Mouse (Mus musculus) B cell, adult (primary cell): ENCODE results near the gene Olfr318. TPM values are rescaled to one million over a fixed set of nuclear protein-coding genes. Genes with fewer than 3 reads are reported as not detected.

Experiments
- total RNA-seq: library from RNA; stranded (reverse); gene quantifications from 4 replicates; pipeline ENCODE4 v1.2.4, GENCODE M21; 2023; ENCODE audit not compliant: inconsistent age

Gene Olfr318
- 0.58 to 0.96 TPM (median 0.68 TPM) in 4 replicates for total RNA-seq

DNA sequence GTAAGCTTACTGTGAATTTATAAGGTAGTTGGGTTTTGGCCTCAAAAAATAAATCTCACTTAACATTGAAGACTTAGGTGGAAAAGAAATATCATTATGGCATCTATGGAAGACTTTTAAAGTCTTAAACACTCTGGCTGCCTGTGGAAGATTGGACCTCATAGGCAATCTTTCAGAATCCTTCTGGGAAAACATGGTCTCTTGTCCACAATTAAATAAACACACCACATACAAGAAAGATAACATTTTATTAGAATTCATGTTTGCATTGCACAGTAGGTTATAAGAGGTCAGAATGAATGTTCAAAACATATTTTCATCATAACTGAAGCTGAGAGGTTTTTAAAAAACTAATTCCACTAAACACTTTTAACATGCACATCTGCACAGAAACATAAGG, at the start of gene Olfr318:
Olfr318 (minus strand) TSS at position 101 of the 400 bp plus-strand sequence.

DNA sequence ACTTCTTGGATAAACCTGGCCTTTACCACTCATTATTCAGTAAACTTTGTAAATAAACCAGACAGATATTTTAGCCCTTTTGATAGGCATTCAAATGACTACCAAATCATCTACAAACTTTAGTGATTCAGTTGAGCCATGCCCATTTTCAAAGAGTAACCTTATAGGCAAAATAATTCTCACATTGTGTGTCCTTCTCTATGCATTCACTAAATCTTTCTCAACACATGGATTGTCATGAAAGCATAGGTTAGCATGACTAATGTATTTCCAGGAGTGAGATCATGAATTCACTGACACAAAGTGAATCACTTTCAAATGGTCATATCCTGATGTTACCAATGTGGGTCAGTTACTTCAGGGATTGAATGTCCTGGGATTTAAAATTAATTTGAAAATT, 49.1 kb upstream of the Olfr318 start, which contains the start of gene Olfr315:
Olfr315 (plus strand) TSS at position 301 of the 400 bp plus-strand sequence.

DNA sequence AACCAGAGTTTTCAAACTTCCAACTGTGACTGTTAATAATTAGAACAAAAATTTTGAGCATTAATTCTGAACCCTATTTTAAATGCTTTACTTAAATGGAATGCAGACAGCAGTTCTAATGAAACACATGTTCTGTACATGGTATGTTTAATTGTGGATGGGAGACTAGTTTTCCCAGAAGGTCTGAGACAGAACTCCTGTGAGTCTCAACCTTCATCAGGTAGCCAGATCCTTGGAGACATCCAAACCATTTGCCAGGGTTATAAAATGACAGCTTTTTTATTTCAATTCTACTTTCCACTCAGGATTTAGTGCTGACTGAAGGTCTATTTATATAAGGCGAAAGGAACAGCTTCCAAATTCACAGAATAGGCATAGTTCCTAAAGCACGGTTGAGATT, 28.6 kb upstream of the Olfr318 start, which contains the start of gene Olfr316:
Olfr316 (plus strand) TSS at position 301 of the 400 bp plus-strand sequence.

DNA sequence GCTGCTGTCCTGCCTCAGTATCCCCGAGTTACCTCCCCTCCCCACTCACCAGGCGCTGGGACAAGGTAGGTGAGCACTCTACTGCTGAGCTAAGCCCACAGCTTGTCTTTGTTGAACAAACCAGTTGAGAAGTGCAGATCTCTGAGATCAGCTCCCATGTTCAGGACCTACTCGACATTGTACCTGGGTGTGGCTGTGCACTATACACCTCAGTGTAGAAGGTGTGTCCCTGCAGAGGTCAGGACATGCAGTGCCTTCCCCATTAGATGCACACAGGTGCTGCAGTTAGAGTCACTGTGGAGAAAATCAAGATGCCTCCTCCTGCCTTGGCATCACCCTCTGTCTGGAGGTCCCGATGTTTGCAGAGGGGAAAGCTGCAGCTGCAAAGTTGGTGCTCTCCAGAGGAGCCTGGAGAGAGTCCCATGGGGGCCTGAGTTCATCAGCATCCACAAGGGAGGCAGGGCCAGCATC, 15.0 kb upstream of the Olfr318 start, which contains the start of gene Olfr317:
Olfr317 (minus strand) TSS at position 421 of the 471 bp plus-strand sequence.

DNA sequence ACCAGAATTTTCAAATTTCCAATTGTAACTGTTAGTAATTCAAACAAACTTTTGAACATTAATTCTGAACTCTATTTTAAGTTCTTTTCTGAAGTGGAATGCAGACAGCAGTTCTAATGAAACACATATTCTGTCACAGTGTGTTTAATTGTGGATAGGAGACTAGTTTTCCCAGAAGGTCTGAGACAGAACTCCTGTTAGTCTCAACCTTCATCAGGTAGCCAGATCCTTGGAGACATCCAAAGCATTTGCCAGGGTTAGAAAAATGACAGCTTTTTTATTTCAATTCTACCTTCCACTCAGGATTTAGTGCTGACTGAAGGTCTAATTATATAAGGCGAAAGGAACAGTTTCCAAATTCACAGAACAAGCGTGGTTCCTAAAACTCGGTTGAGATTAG, 25.0 kb downstream of the Olfr318 start, which contains the start of gene Olfr319:
Olfr319 (plus strand) TSS at position 301 of the 400 bp plus-strand sequence.

DNA sequence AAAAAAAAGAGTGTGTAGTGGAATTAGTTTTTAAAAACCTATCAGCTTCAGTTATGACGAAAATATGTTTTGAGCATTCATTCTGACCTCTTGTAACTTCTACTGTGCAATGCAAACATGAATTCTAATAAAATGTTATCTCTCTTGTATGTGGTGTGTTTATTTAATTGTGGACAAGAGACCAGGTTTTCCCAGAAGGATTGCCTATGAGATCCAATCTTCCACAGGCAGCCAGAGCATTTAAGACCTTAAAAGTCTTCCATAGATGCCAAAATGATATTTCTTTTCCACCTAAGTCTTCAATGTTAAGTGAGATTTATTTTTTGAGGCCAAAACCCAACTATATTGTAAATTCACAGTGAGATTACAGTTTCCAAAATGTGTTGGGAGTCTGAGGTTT, 43.0 kb downstream of the Olfr318 start, which contains the start of gene Olfr320:
Olfr320 (plus strand) TSS at position 301 of the 400 bp plus-strand sequence.

Other genes starting within 250 kb of the Olfr318 start
- not detected in 4 replicates for gene Olfr332, start 231.5 kb downstream of the Olfr318 start, total RNA-seq
- not detected in 4 replicates for gene Olfr331, start 221.4 kb downstream of the Olfr318 start, total RNA-seq
- gene Olfr330, start 189.2 kb downstream of the Olfr318 start, total RNA-seq: not detected in 4 replicates
- gene Olfr329-ps, start 177.6 kb downstream of the Olfr318 start, total RNA-seq: not detected in 4 replicates
- 0.19 TPM in 1 of 4 replicates, not detected in the others for gene Olfr328, start 168.4 kb downstream of the Olfr318 start, total RNA-seq
- not detected in 4 replicates for gene Olfr224, start 153.5 kb downstream of the Olfr318 start, total RNA-seq
- not detected in 4 replicates for gene Olfr325, start 146.3 kb downstream of the Olfr318 start, total RNA-seq
- not detected in 4 replicates for gene Olfr324, start 128.9 kb downstream of the Olfr318 start, total RNA-seq
- gene 2210407C18Rik, start 107.9 kb downstream of the Olfr318 start, total RNA-seq: not detected in 4 replicates
- not detected in 4 replicates for gene Olfr323, start 93.5 kb downstream of the Olfr318 start, total RNA-seq
- gene Trim58, start 83.5 kb downstream of the Olfr318 start, total RNA-seq: not detected in 4 replicates
- gene Olfr322, start 65.2 kb downstream of the Olfr318 start, total RNA-seq: not detected in 4 replicates
- gene Olfr320, start 42.9 kb downstream of the Olfr318 start, total RNA-seq: not detected in 4 replicates
- not detected in 4 replicates for gene Olfr319, start 24.9 kb downstream of the Olfr318 start, total RNA-seq
- not detected in 4 replicates for gene Olfr317, start 15.2 kb upstream of the Olfr318 start, total RNA-seq
- not detected in 4 replicates for gene Olfr316, start 28.7 kb upstream of the Olfr318 start, total RNA-seq
- gene Olfr315, start 49.2 kb upstream of the Olfr318 start, total RNA-seq: not detected in 4 replicates
- gene Olfr314, start 58.9 kb upstream of the Olfr318 start, total RNA-seq: not detected in 4 replicates
- gene Fam183b, start 77.9 kb upstream of the Olfr318 start, total RNA-seq: not detected in 4 replicates
- gene Olfr313, start 91.0 kb upstream of the Olfr318 start, total RNA-seq: not detected in 4 replicates
- not detected in 4 replicates for gene Olfr312, start 105.2 kb upstream of the Olfr318 start, total RNA-seq
- not detected in 4 replicates for gene Olfr311, start 115.2 kb upstream of the Olfr318 start, total RNA-seq
- gene Gm12258, start 123.1 kb upstream of the Olfr318 start, total RNA-seq: 5.2 to 6.3 TPM (median 5.6 TPM) in 4 replicates
- gene 2810021J22Rik, start 143.2 kb upstream of the Olfr318 start, total RNA-seq: 9.2 to 14.4 TPM (median 12.3 TPM) in 4 replicates
- 10.5 to 13.6 TPM (median 12.3 TPM) in 4 replicates for gene Zfp39, start 180.2 kb upstream of the Olfr318 start, total RNA-seq
- gene Btnl10, start 193.9 kb upstream of the Olfr318 start, total RNA-seq: not detected in 4 replicates
- 125 to 135 TPM (median 129 TPM) in 4 replicates for gene Rnf187, start 214.9 kb upstream of the Olfr318 start, total RNA-seq
- 15.9 to 25.1 TPM (median 21.4 TPM) in 4 replicates for gene Hist3h2ba, start 224.9 kb upstream of the Olfr318 start, total RNA-seq
- gene Hist3h2a, start 230.7 kb upstream of the Olfr318 start, total RNA-seq: 63.1 to 74.2 TPM (median 70.1 TPM) in 4 replicates
- 0.19 to 0.42 TPM (median 0.38 TPM) in 3 of 4 replicates, not detected in the other for gene Trim17, start 230.7 kb upstream of the Olfr318 start, total RNA-seq